In the genomic region with DNA sequence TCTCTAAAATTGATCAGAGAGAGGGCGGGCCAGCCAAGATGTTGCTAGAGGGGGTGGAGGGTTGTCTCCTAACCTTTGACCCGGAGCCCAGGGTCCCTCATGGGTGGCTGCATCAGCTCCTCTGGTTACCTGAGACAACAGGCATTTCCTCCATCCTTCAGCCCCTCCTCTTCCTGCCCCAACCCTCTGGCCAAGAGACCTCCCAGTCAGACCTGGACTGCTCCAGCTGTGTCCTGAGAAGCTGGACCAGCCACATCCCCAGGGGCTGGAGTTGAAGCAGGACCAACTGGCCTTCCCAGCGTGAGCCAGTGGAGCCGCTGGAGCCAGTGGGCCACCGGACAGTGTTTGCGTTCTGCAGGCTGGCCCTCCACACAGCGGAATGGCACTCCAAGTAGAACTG, we compare ENCODE assay signal across 8 mouse cellular contexts. TPM values are rescaled to one million over a fixed set of nuclear protein-coding genes. Genes with fewer than 3 reads are reported as not detected.
DNase-seq lines count a peak whose midpoint lies in the region; ATAC-seq and TF ChIP-seq lines count a peak whose summit lies in the region.

TSS of gene Myo1c (plus strand) at position 194 of the 400 bp plus-strand sequence.

- DNase-seq in testis, postnatal 10 days (ENCODE audit: low spot score): no peak
- DNase-seq in kidney, postnatal 10 days: peak; percentile 77
- DNase-seq in cerebellum, adult 8-10 months: no peak

- no peak for TF ChIP-seq POLR2A in testis, adult 2 months (IDR thresholded peaks at IDR 0.05; ENCODE audit: control insufficient read depth, low read depth, low read length)

- no peaks in the 10 kb centered on the region for H3K27me3 ChIP-seq in testis, adult 2 months (ENCODE audit: control insufficient read depth, insufficient read depth, low read length)
- no peaks in the 10 kb centered on the region for H3K27me3 ChIP-seq in embryonic facial prominence, embryonic 15.5 days
- no peaks in the 10 kb centered on the region for H3K27me3 ChIP-seq in heart, embryonic 15.5 days

- H3K4me1 ChIP-seq in testis, adult 2 months (ENCODE audit: control insufficient read depth, insufficient read depth, low read length): peaks cover 46% of the 10 kb centered on the region
- peaks cover 64% of the 10 kb centered on the region for H3K4me1 ChIP-seq in embryonic facial prominence, embryonic 15.5 days
- peaks cover 71% of the 10 kb centered on the region for H3K4me1 ChIP-seq in heart, embryonic 15.5 days (replicated peaks)

- H3K9me3 ChIP-seq in embryonic facial prominence, embryonic 15.5 days (replicated peaks): no peaks in the 10 kb centered on the region
- no peaks in the 10 kb centered on the region for H3K9me3 ChIP-seq in heart, embryonic 15.5 days (replicated peaks)

- WGBS in embryonic facial prominence, embryonic 15.5 days: 61% methylated on average over 7 of the region's 7 CpGs
- WGBS in heart, embryonic 15.5 days: 62% methylated on average over 7 of the region's 7 CpGs
- WGBS in macrophage (ENCODE audit: missing documents): 94% methylated on average over 6 of the region's 7 CpGs

- H3K79me2 ChIP-seq in macrophage (ENCODE audit: inconsistent target): peaks cover 15% of the 10 kb centered on the region

- no peak for ATAC-seq in embryonic facial prominence, embryonic 15.5 days (ENCODE audit: insufficient number of reproducible peaks, low FRiP score, low TSS enrichment, low read depth)
- no peak for ATAC-seq in heart, embryonic 15.5 days (replicated peaks; ENCODE audit: insufficient number of reproducible peaks, insufficient read depth, low FRiP score, low read depth)
- ATAC-seq in megakaryocyte progenitor cell, adult 5-6 weeks (replicated peaks; ENCODE audit: poor library complexity): no peak

- no peaks in the 10 kb centered on the region for H3K36me3 ChIP-seq in testis, adult 2 months (ENCODE audit: control insufficient read depth, insufficient read depth, low read length)
- H3K36me3 ChIP-seq in embryonic facial prominence, embryonic 15.5 days: no peaks in the 10 kb centered on the region
- H3K36me3 ChIP-seq in heart, embryonic 15.5 days: no peaks in the 10 kb centered on the region
- H3K36me3 ChIP-seq in macrophage (ENCODE audit: inconsistent target): peaks cover 19% of the 10 kb centered on the region; the same call in 1 of the 2 replicates

- peak within 1 kb of the TSS; percentile 88 for H3K4me2 ChIP-seq in embryonic facial prominence, embryonic 15.5 days (replicated peaks)
- H3K4me2 ChIP-seq in heart, embryonic 15.5 days: peak within 1 kb of the TSS; percentile 86

- no peak for TF ChIP-seq CTCF in testis, adult 2 months (IDR thresholded peaks at IDR 0.05; ENCODE audit: control insufficient read depth, insufficient read depth, insufficient replicate concordance, low read depth, low read length)

- peak within 1 kb of the TSS; percentile 54; the same call in 1 of the 2 replicates for H3K9ac ChIP-seq in embryonic facial prominence, embryonic 15.5 days
- H3K9ac ChIP-seq in heart, embryonic 15.5 days: peak within 1 kb of the TSS; percentile 89

- peak within 1 kb of the TSS; percentile 90 for H3K4me3 ChIP-seq in testis, adult 2 months (ENCODE audit: control insufficient read depth, low read depth, low read length)
- peak within 1 kb of the TSS; percentile 59 for H3K4me3 ChIP-seq in embryonic facial prominence, embryonic 15.5 days (replicated peaks)
- H3K4me3 ChIP-seq in heart, embryonic 15.5 days: peak within 1 kb of the TSS; percentile 80
- H3K4me3 ChIP-seq in macrophage (ENCODE audit: inconsistent target): peak within 1 kb of the TSS; percentile 12; the same call in 1 of the 2 replicates

- peak within 1 kb of the TSS; percentile 59 for H3K27ac ChIP-seq in testis, adult 2 months (ENCODE audit: control insufficient read depth, insufficient read depth, low read depth, low read length)
- H3K27ac ChIP-seq in embryonic facial prominence, embryonic 15.5 days (replicated peaks): peak within 1 kb of the TSS; percentile 85
- H3K27ac ChIP-seq in heart, embryonic 15.5 days: peak within 1 kb of the TSS; percentile 96
- H3K27ac ChIP-seq in macrophage: peak within 1 kb of the TSS; percentile 71

RNA-seq across cellular contexts. Expression of gene Myo1c, which starts in this region (rescaled TPM):
- 41.3 and 48.7 TPM in 2 replicates for polyA plus RNA-seq in testis, adult 2 months (2012; rRNA removed)
- polyA plus RNA-seq in embryonic facial prominence, embryonic 15.5 days (2015; fragmentation: Nextera tagmentation; extraction: Ambion mirVana): 56.1 and 65.3 TPM in 2 replicates
- polyA plus RNA-seq in heart, embryonic 15.5 days (2015; fragmentation: Nextera tagmentation; extraction: Ambion mirVana): 62.1 and 79.0 TPM in 2 replicates
- 100 to 1,000 TPM; 148 to 797 (median 256) TPM for total RNA-seq in macrophage (2018; cell fraction: chromatin; rRNA removed)
- total RNA-seq in macrophage (2018; cell fraction: cytosol; rRNA removed): 100 to 1,000 TPM in 2 of 26 experiments, 10 to 100 TPM in 24; 62.7 to 107 (median 85.7) TPM
- total RNA-seq in macrophage (2018; cell fraction: nucleus; rRNA removed): 100 to 1,000 TPM in 23 of 26 experiments, 10 to 100 TPM in 3; 87.8 to 217 (median 136) TPM
- 62.9 to 77.4 TPM (median 64.6 TPM) in 3 replicates for polyA plus RNA-seq in macrophage (2018)
- total RNA-seq in megakaryocyte progenitor cell, adult 5-6 weeks (2015): 11.4 and 12.2 TPM in 2 replicates
- 9.0 and 15.4 TPM in 2 replicates for total RNA-seq in megakaryocyte progenitor cell, adult 5-6 weeks (2017)

Comparison
In these comparisons a context has a peak if more than half of its experiments do, and no peak if none do; other contexts are left out.
1. H3K4me3 ChIP-seq: peak in every context shown above with its lines; median percentile 90 in testis, adult 2 months; 80 in heart, embryonic 15.5 days; 59 in embryonic facial prominence, embryonic 15.5 days; 12 in macrophage.